Mouse (Mus musculus) forebrain, postnatal 0 days (tissue): ENCODE measurements around the gene Trarg1. TPM values are rescaled to one million over a fixed set of nuclear protein-coding genes. Genes with fewer than 3 reads are reported as not detected.

Source experiments
- ATAC-seq: fragments of 200-750 bp; cut with Nextera tagmentation; 2 replicates; pipeline ENCODE4 v1.8.0; 2017; ENCODE audit warnings: mild to moderate bottlenecking, moderate library complexity
- DNase-seq: peaks from one replicate; pipeline ENCODE4 v3.0.0-alpha.2; 2015
- H3K27ac ChIP-seq: fragments of 300-500 bp; sonication (generic); 2 replicates; pipeline ENCODE4 v1.5.1; 2014; ENCODE audit warnings: low read depth, mild to moderate bottlenecking, antibody characterized with exemption, low read length, moderate library complexity, mixed read lengths
- H3K27me3 ChIP-seq: fragments of 300-500 bp; sonication (generic); 2 replicates; pipeline ENCODE4 v1.6.1; 2014; ENCODE audit warnings: mild to moderate bottlenecking, low read length, mixed read lengths; ENCODE audit not compliant: insufficient read depth
- H3K36me3 ChIP-seq: fragments of 300-500 bp; sonication (generic); 2 replicates; pipeline ENCODE4 v1.6.1; 2014; ENCODE audit warnings: mild to moderate bottlenecking, moderate library complexity; ENCODE audit not compliant: insufficient read depth
- H3K4me1 ChIP-seq: fragments of 300-500 bp; sonication (generic); 2 replicates; pipeline ENCODE4 v1.6.1; 2014; ENCODE audit warnings: antibody characterized with exemption; ENCODE audit not compliant: insufficient read depth
- H3K4me2 ChIP-seq: fragments of 300-500 bp; sonication (generic); 2 replicates; pipeline ENCODE4 v1.6.1; 2014; ENCODE audit warnings: low read depth, mild to moderate bottlenecking, moderate library complexity
- H3K4me3 ChIP-seq: fragments of 300-500 bp; sonication (generic); 2 replicates; pipeline ENCODE4 v1.5.1; 2014; ENCODE audit warnings: low read depth, low read length, mixed read lengths
- H3K9ac ChIP-seq: fragments of 300-500 bp; sonication (generic); 2 replicates; pipeline ENCODE4 v1.6.1; 2014; ENCODE audit warnings: mild to moderate bottlenecking
- H3K9me3 ChIP-seq: fragments of 300-500 bp; sonication (generic); 2 replicates; pipeline ENCODE4 v1.6.1; 2016; ENCODE audit warnings: low read length
- CTCF ChIP-seq: sonication (generic); IDR thresholded peaks from 2 replicates; pipeline ENCODE4 v1.5.1; 2016; ENCODE audit warnings: antibody characterized with exemption, control low read depth, low read depth
- WGBS: fragments of 180-500 bp; shearing (Covaris S2); extraction: QIAGEN DNeasy Blood & Tissue Kit; methylation state at CpG from one replicate; pipeline ENCODE4 v1.1.7; 2014; 5-methylcytosine and 5-hydroxymethylcytosine counted together
- polyA plus RNA-seq: library from polyadenylated mRNA; unstranded; fragments of >200 nt; fragmentation: Nextera tagmentation; extraction: Ambion mirVana; gene quantifications from 2 replicates; pipeline ENCODE4 v1.2.1, GENCODE M21; 2015
- total RNA-seq: library from RNA; depleted of rRNA; stranded (reverse); fragments of >200 nt; gene quantifications from 2 replicates; pipeline ENCODE4 v1.2.3, GENCODE M21; 2014

Trarg1 gene
- total and polyA plus RNA-seq, 2 experiments from 2014 or later: 0.19 to 0.40 TPM

DNA sequence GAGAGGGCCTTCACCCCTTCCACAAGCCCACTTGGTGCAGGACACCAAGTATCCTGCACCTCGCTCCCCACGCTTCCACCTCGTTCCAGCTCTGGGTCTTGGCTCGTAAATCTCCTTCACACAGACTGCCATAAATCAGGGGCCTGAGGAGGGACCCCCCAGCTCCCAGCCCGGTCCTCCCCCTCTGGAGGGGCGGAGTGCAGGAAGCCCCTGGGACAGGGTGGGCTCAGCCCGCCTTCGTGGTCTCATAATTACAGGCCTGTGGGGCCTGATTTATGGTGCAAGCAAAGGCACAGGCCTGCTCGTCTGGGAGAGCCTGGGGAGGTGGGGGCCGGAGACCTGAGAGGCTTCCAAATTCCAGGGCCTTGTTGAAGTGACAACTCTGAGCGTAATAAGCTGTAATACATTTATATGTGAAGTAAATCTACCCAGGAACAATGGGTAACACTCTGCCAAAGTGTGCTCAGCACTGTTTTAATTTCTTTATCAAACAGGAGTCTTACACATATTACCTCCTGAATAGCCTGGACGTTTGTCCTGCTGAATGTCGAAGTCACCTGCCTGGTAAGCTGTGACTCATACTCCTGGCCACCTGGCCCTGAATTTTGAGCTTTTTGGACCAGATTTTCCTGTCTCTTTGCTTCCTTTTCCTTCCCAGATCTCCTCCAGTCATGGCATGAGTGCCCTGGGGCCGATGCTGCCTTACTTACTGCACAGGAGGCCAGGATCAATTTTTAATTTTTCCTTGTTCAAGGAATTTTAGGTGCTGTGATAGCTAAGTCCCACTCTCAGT lies 20.3 kb upstream of the Trarg1 start:
- H3K27me3 ChIP-seq: no peaks in the 10 kb centered on the region
- no peaks in the 10 kb centered on the region for H3K9me3 ChIP-seq
- no peaks in the 10 kb centered on the region for H3K4me1 ChIP-seq
- 79% methylated on average over 14 of the region's 14 CpGs for WGBS
- no peak overlapping the region for H3K9ac ChIP-seq
- no peak for TF ChIP-seq CTCF
- no peak overlapping the region for H3K4me3 ChIP-seq
- H3K36me3 ChIP-seq: no peaks in the 10 kb centered on the region
- no peak for ATAC-seq
- no peak overlapping the region for H3K27ac ChIP-seq
- DNase-seq: no peak
- no peak overlapping the region for H3K4me2 ChIP-seq

GRCm38 (mm10) chr11:76661790-76662468 lies 17.7 kb upstream of the Trarg1 start:
- H3K9ac ChIP-seq: no peak overlapping the region
- H3K4me3 ChIP-seq: no peak overlapping the region
- H3K27me3 ChIP-seq: no peaks in the 10 kb centered on the region
- DNase-seq (no peak), ATAC-seq (no peak)
- H3K36me3 ChIP-seq: no peaks in the 10 kb centered on the region
- TF ChIP-seq CTCF: no peak
- 76% methylated on average over 7 of the region's 7 CpGs for WGBS
- no peak overlapping the region for H3K27ac ChIP-seq
- H3K4me1 ChIP-seq: no peaks in the 10 kb centered on the region
- H3K9me3 ChIP-seq: no peaks in the 10 kb centered on the region
- no peak overlapping the region for H3K4me2 ChIP-seq

- peak overlapping the region; percentile 63 for H3K4me2 ChIP-seq
- TF ChIP-seq CTCF: no peak
- no peaks in the 10 kb centered on the region for H3K9me3 ChIP-seq
- H3K36me3 ChIP-seq: no peaks in the 10 kb centered on the region
- no peak for ATAC-seq
- peak overlapping the region; percentile 45 for H3K9ac ChIP-seq
- peaks cover 16% of the 10 kb centered on the region for H3K27me3 ChIP-seq
- H3K4me3 ChIP-seq: peak overlapping the region; percentile 34
- H3K27ac ChIP-seq: no peak overlapping the region
- H3K4me1 ChIP-seq: no peaks in the 10 kb centered on the region
- DNase-seq: no peak
- 9% methylated on average over 35 of the region's 35 CpGs for WGBS
Measured at GRCm38 (mm10) chr11:76666002-76666649, 13.5 kb upstream of the Trarg1 start.

GRCm38 (mm10) chr11:76667807-76668206 lies 11.8 kb upstream of the Trarg1 start:
- H3K36me3 ChIP-seq: no peaks in the 10 kb centered on the region
- no peak overlapping the region for H3K4me2 ChIP-seq
- no peak overlapping the region for H3K4me3 ChIP-seq
- H3K4me1 ChIP-seq: peaks cover 7% of the 10 kb centered on the region
- no peak for TF ChIP-seq CTCF
- 35% methylated on average over 4 of the region's 4 CpGs for WGBS
- no peaks in the 10 kb centered on the region for H3K9me3 ChIP-seq
- H3K27me3 ChIP-seq: peaks cover 27% of the 10 kb centered on the region
- DNase-seq: no peak
- no peak overlapping the region for H3K27ac ChIP-seq
- no peak for ATAC-seq
- H3K9ac ChIP-seq: no peak overlapping the region

DNA sequence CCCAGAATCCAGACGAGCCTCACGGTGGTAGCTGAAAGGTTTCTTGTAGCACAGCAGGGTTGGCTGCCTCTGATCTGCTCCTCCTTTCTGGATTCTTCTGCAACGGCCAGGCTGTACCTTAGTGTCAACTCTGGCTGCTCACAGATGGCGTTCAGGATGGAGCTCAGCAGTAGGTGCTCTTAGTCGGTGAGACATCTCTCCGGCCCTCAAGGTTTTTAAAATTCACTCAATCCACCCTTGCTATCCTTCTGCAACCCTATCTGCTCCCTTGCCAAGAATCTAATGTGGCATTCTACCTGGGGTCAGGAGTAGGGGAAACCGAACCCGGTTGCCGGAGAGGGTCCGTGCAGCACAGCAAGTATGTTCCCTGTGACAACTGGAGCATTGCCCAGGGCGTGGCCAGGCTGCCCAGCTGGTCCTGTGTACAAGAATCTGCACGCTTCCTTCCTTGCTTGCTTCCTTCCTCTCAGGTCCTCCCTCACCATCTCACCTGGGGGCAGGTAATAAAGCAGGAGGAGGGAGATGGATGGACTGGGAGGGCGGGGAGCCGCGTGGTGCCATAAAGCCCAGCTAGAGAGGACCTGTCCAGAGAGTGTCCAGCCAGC lies 7.6 kb upstream of the Trarg1 start, which contains the start of gene Bhlha9:
Bhlha9 (plus strand) TSS at position 600 of the 605 bp plus-strand sequence.
- Histone ChIP-seq H3K4me1 (peaks cover 10% of the 10 kb centered on the region), H3K9ac (peak within 1 kb of the TSS; percentile 62), H3K9me3 (no peaks in the 10 kb centered on the region), H3K4me2 (peak within 1 kb of the TSS; percentile 84), H3K4me3 (peak within 1 kb of the TSS; percentile 36), H3K27ac (no peak within 1 kb of the TSS), H3K27me3 (peaks cover 48% of the 10 kb centered on the region), H3K36me3 (no peaks in the 10 kb centered on the region)
- 60% methylated on average over 15 of the region's 15 CpGs for WGBS
- TF ChIP-seq CTCF: no peak
- DNase-seq (no peak), ATAC-seq (0 out of 2 replicates have a peak, but pooled peaks have one; percentile 3)

DNA sequence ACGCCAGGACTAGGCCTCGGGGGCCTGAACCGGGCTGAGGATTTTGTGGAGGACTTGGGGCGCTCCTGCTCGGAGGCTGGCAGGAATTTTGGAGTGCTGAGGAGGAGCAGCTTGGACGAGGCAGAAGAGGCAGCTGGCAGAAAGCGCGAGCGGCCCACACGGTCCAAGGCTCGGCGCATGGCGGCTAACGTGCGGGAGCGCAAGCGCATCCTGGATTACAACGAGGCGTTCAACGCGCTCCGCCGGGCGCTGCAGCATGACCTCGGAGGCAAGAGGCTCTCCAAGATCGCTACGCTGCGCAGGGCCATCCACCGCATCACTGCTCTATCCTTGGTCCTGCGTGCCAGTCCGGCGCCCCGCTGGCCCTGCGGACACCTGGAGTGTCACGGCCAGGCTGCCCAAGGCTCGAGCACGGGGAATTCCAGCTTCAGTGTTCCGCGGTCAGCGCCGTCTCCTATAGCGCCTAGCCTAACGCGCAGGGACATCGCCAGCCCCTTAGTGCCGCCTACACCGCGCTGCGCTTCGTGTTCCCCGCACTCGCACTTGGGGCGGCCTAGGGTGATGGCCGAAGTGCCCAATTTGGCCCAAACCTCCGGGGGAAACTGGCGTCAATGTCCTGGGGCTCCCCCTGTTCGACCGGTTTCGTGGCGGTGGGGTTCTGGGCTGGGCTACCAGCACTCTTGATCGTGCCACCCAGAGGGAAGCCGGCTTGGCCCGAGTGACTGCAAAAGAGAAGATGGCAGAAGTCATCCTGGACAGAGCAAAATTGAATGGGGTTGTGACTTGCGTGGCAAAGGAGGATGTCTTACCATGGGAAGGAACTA lies 6.8 kb upstream of the Trarg1 start:
- peaks cover 10% of the 10 kb centered on the region for H3K4me1 ChIP-seq
- peak overlapping the region; percentile 62 for H3K9ac ChIP-seq
- 3% methylated on average over 64 of the region's 64 CpGs for WGBS
- no peaks in the 10 kb centered on the region for H3K9me3 ChIP-seq
- peaks cover 44% of the 10 kb centered on the region for H3K27me3 ChIP-seq
- no peaks in the 10 kb centered on the region for H3K36me3 ChIP-seq
- peak overlapping the region; percentile 36 for H3K4me3 ChIP-seq
- peak; percentile 68 for DNase-seq
- TF ChIP-seq CTCF: no peak
- peak; percentile 77 for ATAC-seq
- H3K27ac ChIP-seq: no peak overlapping the region
- H3K4me2 ChIP-seq: peak overlapping the region; percentile 84
